Mouse (Mus musculus) kidney, embryonic 14.5 days (tissue): Measurements from ENCODE around the gene Plcb2. TPM values are rescaled to one million over a fixed set of nuclear protein-coding genes. Genes with fewer than 3 reads are reported as not detected.

Experiments
- ATAC-seq: fragments of 200-750 bp; cut with Nextera tagmentation; 2 replicates; pipeline ENCODE4 v1.8.0; 2017; ENCODE audit warnings: moderate number of reproducible peaks, mild to moderate bottlenecking, moderate TSS enrichment, moderate library complexity; ENCODE audit not compliant: low FRiP score, low TSS enrichment
- H3K27ac ChIP-seq: fragments of 300-500 bp; sonication (generic); 2 replicates; pipeline ENCODE4 v1.5.1; 2014; ENCODE audit warnings: low read depth, mild to moderate bottlenecking, low read length, moderate library complexity, mixed read lengths
- H3K27me3 ChIP-seq: fragments of 300-500 bp; sonication (generic); 2 replicates; pipeline ENCODE4 v1.6.1; 2014; ENCODE audit warnings: mild to moderate bottlenecking, low read length; ENCODE audit not compliant: control insufficient read depth, insufficient read depth
- H3K36me3 ChIP-seq: fragments of 300-500 bp; sonication (generic); 2 replicates; pipeline ENCODE4 v1.6.1; 2014; ENCODE audit warnings: low read length, mixed read lengths; ENCODE audit not compliant: control insufficient read depth, insufficient read depth
- H3K4me1 ChIP-seq: fragments of 300-500 bp; sonication (generic); 2 replicates; pipeline ENCODE4 v1.6.1; 2014; ENCODE audit warnings: low read length, mixed read lengths; ENCODE audit not compliant: control insufficient read depth, insufficient read depth
- H3K4me2 ChIP-seq: fragments of 300-500 bp; sonication (generic); replicated peaks from 2 replicates; pipeline ENCODE4 v1.6.1; 2014; ENCODE audit warnings: low read depth, mild to moderate bottlenecking, low read length
- H3K4me3 ChIP-seq: fragments of 300-500 bp; sonication (generic); 2 replicates; pipeline ENCODE4 v1.5.1; 2014; ENCODE audit warnings: mild to moderate bottlenecking, low read length
- H3K9ac ChIP-seq: fragments of 300-500 bp; sonication (generic); 2 replicates; pipeline ENCODE4 v1.6.1; 2014; ENCODE audit warnings: low read depth, mild to moderate bottlenecking, low read length, moderate library complexity
- H3K9me3 ChIP-seq: fragments of 300-500 bp; sonication (generic); 2 replicates; pipeline ENCODE4 v1.6.1; 2016; ENCODE audit warnings: low read length; ENCODE audit not compliant: control insufficient read depth
- WGBS: fragments of 180-500 bp; shearing (Covaris S2); extraction: QIAGEN DNeasy Blood & Tissue Kit; methylation state at CpG from one replicate; pipeline ENCODE4 v1.1.7; 2014; 5-methylcytosine and 5-hydroxymethylcytosine counted together
- polyA plus RNA-seq: library from polyadenylated mRNA; unstranded; fragments of >200 nt; fragmentation: Nextera tagmentation; extraction: Ambion mirVana; gene quantifications from 2 replicates; pipeline ENCODE4 v1.2.1, GENCODE M21; 2014

Plcb2 gene
- polyA plus RNA-seq, 1 experiment from 2014 or later = 1.7 TPM

DNA sequence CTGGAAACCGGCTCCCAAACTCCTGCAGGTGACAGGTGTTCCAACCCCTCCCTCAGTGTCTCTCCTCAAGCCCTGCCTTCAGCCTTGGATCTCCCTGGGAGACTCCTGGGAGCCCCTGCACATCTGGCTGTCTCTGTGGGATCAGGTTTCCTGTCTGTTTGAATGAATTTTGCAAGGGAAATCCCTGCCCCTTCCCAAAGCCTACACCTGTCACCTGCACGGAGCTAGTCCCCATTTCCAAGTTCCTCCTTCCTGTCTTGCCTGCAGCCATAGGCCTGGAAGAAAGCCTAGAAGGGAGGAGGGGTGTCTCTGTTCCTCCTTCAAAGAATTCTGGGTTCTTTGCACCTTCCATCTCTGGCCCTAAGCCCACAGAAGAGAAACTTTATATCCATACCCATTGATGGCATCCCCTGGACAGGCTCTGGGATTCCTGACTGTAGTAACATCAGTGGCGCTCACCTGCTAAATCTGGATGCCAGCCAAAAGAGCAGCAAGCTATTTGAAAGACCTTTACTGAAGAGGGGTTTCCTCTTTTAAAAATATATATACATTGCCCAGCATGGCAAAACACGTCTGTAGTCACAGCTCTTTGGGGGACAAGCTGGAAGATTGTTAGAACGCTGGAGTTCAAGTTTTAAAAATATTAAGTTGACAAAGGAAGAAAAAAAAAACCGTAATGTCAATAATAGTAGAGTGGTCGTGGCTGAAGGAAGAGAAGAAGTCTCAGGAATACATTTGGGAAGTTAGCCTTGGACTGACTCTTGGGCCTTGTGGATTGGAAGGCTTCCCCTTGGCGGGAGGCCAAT lies 1.8 kb upstream of the Plcb2 start:
- WGBS = 28% methylated on average over 8 of the region's 8 CpGs
- Histone ChIP-seq H3K27me3 (peaks cover 15% of the 10 kb centered on the region; the same call in 1 of the 2 replicates), H3K36me3 (no peaks in the 10 kb centered on the region), H3K4me3 (no peak overlapping the region), H3K9me3 (no peaks in the 10 kb centered on the region), H3K4me1 (peaks cover 20% of the 10 kb centered on the region), H3K27ac (no peak overlapping the region), H3K4me2 (no peak overlapping the region), H3K9ac (no peak overlapping the region)
- no peak for ATAC-seq

DNA sequence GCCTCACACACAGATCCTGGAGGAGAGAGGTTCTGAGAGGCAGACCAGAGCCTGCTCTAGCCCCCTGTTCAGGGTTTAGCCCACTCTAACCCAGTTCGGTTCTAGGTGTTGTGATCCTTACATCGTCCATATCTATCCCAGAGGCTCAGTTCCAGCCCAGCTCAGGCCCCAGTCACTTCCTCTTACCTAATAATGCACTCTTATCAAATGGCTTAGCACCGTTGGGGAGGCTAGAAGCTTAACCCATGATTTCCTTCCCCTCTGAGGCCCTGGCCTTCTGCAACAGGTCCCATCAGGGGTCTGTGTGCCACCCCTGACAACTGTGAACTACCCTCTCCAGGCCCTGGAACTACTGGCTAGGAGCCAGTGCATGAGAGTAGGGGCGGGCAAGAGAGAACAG lies 956 bp upstream of the Plcb2 start:
- no peak overlapping the region for H3K9ac ChIP-seq
- peaks cover 15% of the 10 kb centered on the region; the same call in 1 of the 2 replicates for H3K27me3 ChIP-seq
- WGBS = 48% methylated on average over 4 of the region's 4 CpGs

DNA sequence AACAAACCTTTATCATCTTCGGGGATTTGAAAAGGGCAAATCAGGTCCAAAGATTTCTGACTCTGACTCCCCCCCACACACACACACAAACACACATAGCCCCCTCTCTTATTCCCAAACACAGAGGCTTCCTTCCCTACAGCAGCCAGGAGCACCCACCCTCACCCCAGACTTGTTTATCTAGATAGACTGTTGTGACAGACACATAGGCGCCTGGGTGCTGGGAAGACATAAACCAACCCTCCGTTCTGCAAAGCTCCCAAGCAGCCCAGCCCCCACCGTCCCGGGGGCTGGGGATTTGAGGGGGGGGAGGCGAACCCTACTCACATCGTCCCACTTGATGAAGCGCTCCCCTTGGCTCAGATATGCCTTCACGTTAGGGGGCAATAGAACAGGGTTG lies 327 bp downstream of the Plcb2 start:
- peaks cover 20% of the 10 kb centered on the region for H3K4me1 ChIP-seq
- H3K27me3 ChIP-seq = peaks cover 12% of the 10 kb centered on the region; the same call in 1 of the 2 replicates
- no peaks in the 10 kb centered on the region for H3K36me3 ChIP-seq
- peak; percentile 33 for ATAC-seq
- H3K9ac ChIP-seq = no peak overlapping the region
- peak overlapping the region; percentile 22 for H3K4me2 ChIP-seq
- peak overlapping the region; percentile 65 for H3K27ac ChIP-seq
- 16% methylated on average over 9 of the region's 9 CpGs for WGBS
- H3K9me3 ChIP-seq = no peaks in the 10 kb centered on the region
- no peak overlapping the region; the same call in 1 of the 2 replicates for H3K4me3 ChIP-seq

More for the DNA sequence above, 956 bp upstream of the Plcb2 start:
- Histone ChIP-seq H3K27ac (0 out of 2 replicates have a peak overlapping the region, but pooled peaks have one; percentile 65), H3K4me2 (no peak overlapping the region), H3K4me1 (peaks cover 20% of the 10 kb centered on the region), H3K9me3 (no peaks in the 10 kb centered on the region), H3K36me3 (no peaks in the 10 kb centered on the region), H3K4me3 (no peak overlapping the region)
- 0 out of 2 replicates have a peak, but pooled peaks have one; percentile 22 for ATAC-seq

DNA sequence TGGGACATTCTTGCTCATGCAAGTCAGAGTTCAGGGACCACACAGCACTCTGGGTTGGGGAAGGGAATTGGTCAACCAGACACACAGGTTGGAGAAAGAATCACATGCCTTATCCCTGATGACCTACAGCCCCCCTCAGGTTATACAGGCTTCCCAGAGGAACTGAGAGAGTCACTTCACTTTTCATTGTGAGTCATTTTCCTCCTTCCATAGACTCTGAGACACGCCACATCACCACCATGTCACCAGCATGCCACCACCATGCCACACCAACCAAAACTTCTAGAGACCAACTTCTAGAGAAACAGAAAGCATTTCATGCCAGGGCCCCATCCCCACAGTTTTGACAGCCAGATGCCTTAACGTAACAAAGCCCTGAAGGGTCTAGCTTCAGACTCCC lies 1.4 kb downstream of the Plcb2 start:
- no peak overlapping the region for H3K9ac ChIP-seq
- WGBS = 94% methylated on average over 2 of the region's 2 CpGs
- H3K9me3 ChIP-seq = no peaks in the 10 kb centered on the region
- H3K36me3 ChIP-seq = no peaks in the 10 kb centered on the region
- ATAC-seq = no peak
- H3K27me3 ChIP-seq = peaks cover 10% of the 10 kb centered on the region; the same call in 1 of the 2 replicates
- H3K4me3 ChIP-seq = no peak overlapping the region
- peaks cover 20% of the 10 kb centered on the region for H3K4me1 ChIP-seq
- H3K4me2 ChIP-seq = no peak overlapping the region
- H3K27ac ChIP-seq = peak overlapping the region; percentile 65; the same call in 1 of the 2 replicates

DNA sequence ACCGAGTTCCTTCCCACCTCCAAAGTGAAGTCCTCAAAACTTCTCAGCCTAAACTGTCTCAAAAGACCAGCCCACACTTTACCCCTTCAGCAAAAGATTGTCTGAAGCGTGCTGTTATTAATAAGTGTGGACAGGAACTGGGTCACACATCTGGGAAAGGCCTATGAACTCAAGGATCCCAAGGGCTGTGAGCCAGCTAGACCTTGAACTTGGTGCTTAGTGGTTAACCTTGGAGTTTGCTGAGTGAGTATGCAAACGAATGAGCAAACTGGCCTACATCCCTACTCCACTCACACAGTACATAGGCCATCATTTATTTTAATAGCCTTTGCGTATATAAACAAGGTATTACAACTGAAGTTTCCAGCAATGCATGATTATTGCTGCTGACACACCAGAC lies 2.7 kb downstream of the Plcb2 start:
- H3K27me3 ChIP-seq = 0 out of 2 replicates have a peak, but pooled peaks cover under 1% of the 10 kb centered on the region
- H3K36me3 ChIP-seq = no peaks in the 10 kb centered on the region
- H3K27ac ChIP-seq = no peak overlapping the region
- no peak overlapping the region for H3K4me2 ChIP-seq
- WGBS = 79% methylated on average over 4 of the region's 4 CpGs
- no peak for ATAC-seq
- H3K4me1 ChIP-seq = peaks cover 20% of the 10 kb centered on the region
- H3K4me3 ChIP-seq = no peak overlapping the region
- H3K9ac ChIP-seq = no peak overlapping the region
- H3K9me3 ChIP-seq = no peaks in the 10 kb centered on the region

DNA sequence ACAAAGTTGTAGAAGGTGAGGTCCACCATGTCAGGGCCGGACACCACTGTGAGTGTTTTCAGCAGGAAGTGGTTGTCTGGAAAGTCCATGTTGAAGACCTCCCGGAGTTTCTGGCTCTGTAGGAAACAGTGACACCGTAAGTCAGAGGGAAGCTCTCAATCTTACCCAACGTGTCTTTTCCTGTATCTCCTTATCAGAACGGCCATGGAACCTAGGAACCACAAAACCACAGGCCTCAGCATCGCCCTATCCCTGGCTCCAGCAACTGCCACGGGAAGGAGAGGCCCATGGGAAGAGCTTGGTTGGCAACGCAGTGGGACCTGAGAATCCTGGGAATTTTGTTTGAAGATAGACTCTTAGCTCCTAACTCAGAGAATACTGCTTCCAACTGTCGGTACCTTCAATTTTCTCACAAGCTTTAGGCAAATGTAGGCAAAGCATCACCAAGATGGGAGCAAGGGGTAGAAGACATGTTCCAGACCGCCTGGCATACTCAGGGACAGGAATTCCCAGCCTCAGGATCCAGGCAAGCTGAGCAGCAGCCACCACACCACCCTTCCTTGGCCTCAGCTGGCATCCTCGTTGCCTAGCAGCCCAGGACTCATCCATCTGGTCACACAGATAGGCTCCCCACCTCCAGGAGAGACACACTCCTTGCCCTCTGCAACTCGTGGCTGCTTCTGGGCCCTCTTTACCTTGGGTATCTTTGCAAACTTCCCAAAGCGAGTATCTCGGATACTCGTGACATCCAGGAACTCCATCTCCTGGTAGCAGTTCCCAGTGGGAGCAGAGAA lies 4.3 kb downstream of the Plcb2 start:
- Histone ChIP-seq H3K27ac (no peak overlapping the region), H3K9ac (no peak overlapping the region), H3K9me3 (no peaks in the 10 kb centered on the region), H3K4me2 (no peak overlapping the region), H3K4me3 (no peak overlapping the region), H3K4me1 (peaks cover 13% of the 10 kb centered on the region), H3K36me3 (no peaks in the 10 kb centered on the region), H3K27me3 (no peaks in the 10 kb centered on the region)
- no peak for ATAC-seq
- 86% methylated on average over 15 of the region's 15 CpGs for WGBS

DNA sequence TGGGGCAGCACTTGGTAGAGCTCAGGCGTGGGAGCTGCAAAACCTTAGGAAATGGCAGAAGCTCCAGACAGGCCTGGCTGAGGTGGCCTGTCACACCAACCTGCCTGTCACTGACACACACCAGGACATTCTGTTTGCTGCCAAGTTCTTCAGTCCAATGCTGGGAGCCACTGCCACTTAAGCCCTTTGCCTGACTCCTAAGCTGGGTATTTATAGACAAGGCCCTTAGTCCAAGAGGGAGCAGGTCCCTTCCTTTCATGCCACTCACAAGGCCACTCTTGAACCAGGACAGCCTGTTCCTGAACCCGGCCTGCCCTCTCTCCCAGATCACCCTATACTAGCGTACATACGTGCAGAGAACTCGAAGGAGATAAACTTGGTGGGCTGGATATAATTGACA lies 11.6 kb downstream of the Plcb2 start:
- Histone ChIP-seq H3K9ac (no peak overlapping the region), H3K9me3 (no peaks in the 10 kb centered on the region), H3K4me3 (no peak overlapping the region), H3K4me2 (no peak overlapping the region), H3K27ac (no peak overlapping the region), H3K27me3 (peaks cover 17% of the 10 kb centered on the region), H3K36me3 (no peaks in the 10 kb centered on the region), H3K4me1 (no peaks in the 10 kb centered on the region)
- 84% methylated on average over 5 of the region's 5 CpGs for WGBS
- ATAC-seq = no peak

DNA sequence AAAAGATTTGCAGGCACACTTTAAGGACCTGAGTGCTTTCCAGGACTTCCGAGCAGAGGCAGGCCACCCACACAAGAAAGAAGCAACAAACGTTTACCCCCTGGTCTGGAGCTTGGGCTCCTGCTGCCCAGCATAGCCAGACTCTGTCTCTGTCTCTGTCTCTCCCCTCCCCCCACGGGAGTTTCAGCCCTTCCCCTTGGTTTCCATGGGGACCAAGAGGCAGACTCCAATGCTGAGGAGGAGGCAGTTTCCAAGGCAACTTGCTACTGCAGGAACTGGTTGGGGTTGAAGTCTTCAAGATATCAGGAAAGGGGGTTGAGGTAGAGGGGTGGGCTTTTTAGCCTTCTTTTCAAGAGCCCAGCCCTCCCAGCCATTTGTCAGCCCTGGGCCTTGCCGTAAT lies 14.0 kb downstream of the Plcb2 start:
- Histone ChIP-seq H3K9ac (no peak overlapping the region), H3K27ac (no peak overlapping the region), H3K4me2 (no peak overlapping the region), H3K4me1 (peaks cover 12% of the 10 kb centered on the region), H3K27me3 (peaks cover 40% of the 10 kb centered on the region), H3K36me3 (no peaks in the 10 kb centered on the region), H3K9me3 (no peaks in the 10 kb centered on the region), H3K4me3 (no peak overlapping the region)
- no peak for ATAC-seq
- WGBS = 51% methylated on average over 4 of the region's 4 CpGs

DNA sequence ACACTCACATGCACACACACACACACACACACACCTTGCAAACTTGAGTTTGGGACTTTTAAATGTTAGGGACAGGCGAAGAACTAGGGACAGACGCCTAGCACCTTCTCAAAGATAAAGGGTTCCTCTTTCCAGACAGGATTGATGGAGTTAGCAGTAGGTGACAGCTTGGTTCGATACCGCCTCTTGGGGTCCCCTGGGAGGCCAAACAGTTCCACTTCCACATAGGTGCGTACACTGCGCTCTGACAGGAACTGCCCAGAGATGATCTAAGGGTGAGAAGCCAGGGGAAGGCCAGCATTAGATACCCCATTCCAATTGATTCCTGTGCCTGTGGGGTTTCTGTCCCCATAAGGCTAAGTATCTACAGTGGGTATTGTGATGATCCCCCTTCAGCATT lies 14.6 kb downstream of the Plcb2 start:
- Histone ChIP-seq H3K27ac (no peak overlapping the region), H3K9me3 (no peaks in the 10 kb centered on the region), H3K36me3 (no peaks in the 10 kb centered on the region), H3K4me3 (no peak overlapping the region), H3K4me1 (peaks cover 12% of the 10 kb centered on the region), H3K4me2 (no peak overlapping the region), H3K9ac (no peak overlapping the region), H3K27me3 (peaks cover 46% of the 10 kb centered on the region)
- WGBS = 90% methylated on average over 6 of the region's 6 CpGs
- ATAC-seq = no peak
